Mouse (Mus musculus) C2C12 (cell line): ENCODE measurements around the gene Gpm6b. TPM values are rescaled to one million over a fixed set of nuclear protein-coding genes. Genes with fewer than 3 reads are reported as not detected.

ENCODE experiments used
- H3K27me3 ChIP-seq: one replicate; pipeline ENCODE4 v1.6.1; 2011; ENCODE audit not compliant: control insufficient read depth, insufficient read depth, insufficient read length
- H3K36me3 ChIP-seq: one replicate; pipeline ENCODE4 v1.6.1; 2011; ENCODE audit not compliant: control insufficient read depth, insufficient read depth
- H3K4me3 ChIP-seq: one replicate; pipeline ENCODE4 v1.5.1; 2011; ENCODE audit warnings: mild to moderate bottlenecking, control low read depth; ENCODE audit not compliant: poor library complexity, insufficient read depth, severe bottlenecking
- H3K79me2 ChIP-seq: one replicate; pipeline ENCODE4 v1.6.1; 2011; ENCODE audit not compliant: control insufficient read depth, insufficient read depth
- H3K79me3 ChIP-seq: one replicate; pipeline ENCODE4 v1.6.1; 2011; ENCODE audit warnings: low read depth, control low read depth
- H3ac ChIP-seq: one replicate; pipeline ENCODE3; 2011; ENCODE audit warnings: low read depth; ENCODE audit not compliant: control insufficient read depth, insufficient read length
- CEBPB ChIP-seq: IDR thresholded peaks from one replicate; pipeline ENCODE4 v1.6.1; 2011; ENCODE audit warnings: low read depth, mild to moderate bottlenecking, control low read depth, moderate library complexity
- CTCF ChIP-seq: IDR thresholded peaks from one replicate; pipeline ENCODE4 v1.5.1; 2011; ENCODE audit not compliant: control insufficient read depth, insufficient read depth, insufficient read length
- FOSL1 ChIP-seq: IDR thresholded peaks from one replicate; pipeline ENCODE4 v1.8.0; 2011; ENCODE audit warnings: mild to moderate bottlenecking, low read length; ENCODE audit not compliant: poor library complexity, insufficient read depth, severe bottlenecking
- MAX ChIP-seq: IDR thresholded peaks from one replicate; pipeline ENCODE4 v1.6.1; 2011; ENCODE audit warnings: mild to moderate bottlenecking, control low read depth
- MYOD1 ChIP-seq: IDR thresholded peaks from one replicate; pipeline ENCODE4 v1.6.1; 2011; ENCODE audit warnings: low read depth; ENCODE audit not compliant: control insufficient read depth, insufficient read length
- MYOG ChIP-seq: IDR thresholded peaks from one replicate; pipeline ENCODE4 v1.6.1; 2011; ENCODE audit not compliant: control insufficient read depth, insufficient read length; ENCODE audit errors: extremely low read depth
- USF1 ChIP-seq: IDR thresholded peaks from one replicate; pipeline ENCODE4 v1.6.1; 2011; ENCODE audit warnings: low read depth, mild to moderate bottlenecking, control low read depth, moderate library complexity
- polyA plus RNA-seq: library from polyadenylated mRNA; unstranded; fragments of >200 nt; fragmentation: generic; extraction: Trizol; gene quantifications from one replicate; pipeline ENCODE4 v1.2.1, GENCODE M21; 2012; ENCODE audit warnings: missing spikeins

Gpm6b gene
- polyA plus RNA-seq, 1 experiment: 0.73 TPM

- Histone ChIP-seq H3K36me3 (no peaks in the 10 kb centered on the region), H3K27me3 (no peaks in the 10 kb centered on the region), H3K79me2 (no peaks in the 10 kb centered on the region), H3K4me3 (no peak overlapping the region), H3ac (no peak overlapping the region), H3K79me3 (no peaks in the 10 kb centered on the region)
- TF ChIP-seq CTCF: no peak
These were observed 22.0 kb upstream of the Gpm6b start for GRCm38 (mm10) chrX:166216720-166217119.

- H3ac ChIP-seq: no peak overlapping the region
- H3K4me3 ChIP-seq: no peak overlapping the region
- TF ChIP-seq USF1 (no peak), MAX (no peak), CTCF (no peak), FOSL1 (no peak), MYOD1 (no peak), CEBPB (no peak), MYOG (no peak)
- H3K27me3 ChIP-seq: no peaks in the 10 kb centered on the region
- H3K79me3 ChIP-seq: no peaks in the 10 kb centered on the region
- no peaks in the 10 kb centered on the region for H3K36me3 ChIP-seq
- H3K79me2 ChIP-seq: no peaks in the 10 kb centered on the region
These were observed 19.4 kb upstream of the Gpm6b start for GRCm38 (mm10) chrX:166219331-166219730.

GRCm38 (mm10) chrX:166226856-166227255 is 11.9 kb upstream of the Gpm6b start:
- Histone ChIP-seq H3K79me3 (no peaks in the 10 kb centered on the region), H3K4me3 (no peak overlapping the region), H3K79me2 (no peaks in the 10 kb centered on the region), H3K36me3 (no peaks in the 10 kb centered on the region), H3K27me3 (no peaks in the 10 kb centered on the region), H3ac (no peak overlapping the region)
- no peak for TF ChIP-seq MYOD1
- TF ChIP-seq MAX: no peak
- no peak for TF ChIP-seq CEBPB
- TF ChIP-seq CTCF: no peak
- TF ChIP-seq FOSL1: no peak
- no peak for TF ChIP-seq MYOG
- no peak for TF ChIP-seq USF1

GRCm38 (mm10) chrX:166229750-166230149 is 9.0 kb upstream of the Gpm6b start:
- Histone ChIP-seq H3K36me3 (no peaks in the 10 kb centered on the region), H3K27me3 (no peaks in the 10 kb centered on the region)

GRCm38 (mm10) chrX:166230515-166231267 is 8.0 kb upstream of the Gpm6b start:
- TF ChIP-seq USF1 (no peak), MYOD1 (no peak), FOSL1 (no peak), MAX (no peak), MYOG (no peak), CEBPB (no peak), CTCF (no peak)
- Histone ChIP-seq H3ac (no peak overlapping the region), H3K27me3 (no peaks in the 10 kb centered on the region), H3K4me3 (no peak overlapping the region), H3K36me3 (no peaks in the 10 kb centered on the region), H3K79me3 (no peaks in the 10 kb centered on the region), H3K79me2 (no peaks in the 10 kb centered on the region)

More at GRCm38 (mm10) chrX:166229750-166230149, 9.0 kb upstream of the Gpm6b start:
- TF ChIP-seq MYOD1 (no peak), CTCF (no peak), CEBPB (no peak), MYOG (no peak), FOSL1 (no peak), USF1 (no peak), MAX (no peak)
- no peaks in the 10 kb centered on the region for H3K79me3 ChIP-seq
- H3K4me3 ChIP-seq: no peak overlapping the region
- H3K79me2 ChIP-seq: no peaks in the 10 kb centered on the region
- no peak overlapping the region for H3ac ChIP-seq

- TF ChIP-seq FOSL1: no peak
- TF ChIP-seq CTCF: no peak
- no peak for TF ChIP-seq CEBPB
- no peak for TF ChIP-seq MYOD1
- no peak for TF ChIP-seq USF1
- TF ChIP-seq MYOG: no peak
- no peak for TF ChIP-seq MAX
- H3K36me3 ChIP-seq: no peaks in the 10 kb centered on the region
- H3K79me3 ChIP-seq: no peaks in the 10 kb centered on the region
- no peaks in the 10 kb centered on the region for H3K27me3 ChIP-seq
- H3K4me3 ChIP-seq: no peak overlapping the region
- H3K79me2 ChIP-seq: no peaks in the 10 kb centered on the region
- H3ac ChIP-seq: no peak overlapping the region
These were observed 2.6 kb upstream of the Gpm6b start for GRCm38 (mm10) chrX:166236131-166236530.
